Mouse (Mus musculus) stomach, embryonic 16.5 days (tissue): ENCODE data around the gene Sf3b3. TPM values are rescaled to one million over a fixed set of nuclear protein-coding genes. Genes with fewer than 3 reads are reported as not detected.

ENCODE experiments used
- ATAC-seq: fragments of 200-750 bp; cut with Nextera tagmentation; 2 replicates; pipeline ENCODE4 v1.8.0; 2017; ENCODE audit warnings: moderate number of reproducible peaks, moderate TSS enrichment; ENCODE audit not compliant: insufficient read depth, low FRiP score
- H3K27ac ChIP-seq: fragments of 300-500 bp; sonication (generic); 2 replicates; pipeline ENCODE4 v1.5.1; 2014; ENCODE audit warnings: low read length
- H3K27me3 ChIP-seq: fragments of 300-500 bp; sonication (generic); 2 replicates; pipeline ENCODE4 v1.6.1; 2014; ENCODE audit warnings: low read length, control low read depth, mixed read lengths; ENCODE audit not compliant: control insufficient read depth, insufficient read depth
- H3K36me3 ChIP-seq: fragments of 300-500 bp; sonication (generic); 2 replicates; pipeline ENCODE4 v1.6.1; 2014; ENCODE audit warnings: low read length; ENCODE audit not compliant: control insufficient read depth, insufficient read depth
- H3K4me1 ChIP-seq: fragments of 300-500 bp; sonication (generic); 2 replicates; pipeline ENCODE4 v1.6.1; 2014; ENCODE audit warnings: low read length, control low read depth, mixed read lengths; ENCODE audit not compliant: control insufficient read depth, insufficient read depth
- H3K4me2 ChIP-seq: fragments of 300-500 bp; sonication (generic); 2 replicates; pipeline ENCODE4 v1.6.1; 2014; ENCODE audit warnings: low read depth, low read length, mixed read lengths
- H3K4me3 ChIP-seq: fragments of 300-500 bp; sonication (generic); replicated peaks from 2 replicates; pipeline ENCODE4 v1.5.1; 2014; ENCODE audit warnings: mild to moderate bottlenecking, low read length
- H3K9ac ChIP-seq: fragments of 300-500 bp; sonication (generic); 2 replicates; pipeline ENCODE4 v1.6.1; 2014; ENCODE audit warnings: low read length
- H3K9me3 ChIP-seq: fragments of 300-500 bp; sonication (generic); replicated peaks from 2 replicates; pipeline ENCODE4 v1.6.1; 2016; ENCODE audit warnings: low read length, control low read depth; ENCODE audit not compliant: control insufficient read depth
- WGBS: fragments of 180-500 bp; shearing (Covaris S2); extraction: QIAGEN DNeasy Blood & Tissue Kit; methylation state at CpG from one replicate; pipeline ENCODE4 v1.1.7; 2014; 5-methylcytosine and 5-hydroxymethylcytosine counted together
- polyA plus RNA-seq: library from polyadenylated mRNA; unstranded; fragments of >200 nt; fragmentation: Nextera tagmentation; extraction: Ambion mirVana; gene quantifications from 2 replicates; pipeline ENCODE4 v1.2.1, GENCODE M21; 2015

Gene Sf3b3
- polyA plus RNA-seq, 1 experiment from 2014 or later, result 128 TPM

DNA sequence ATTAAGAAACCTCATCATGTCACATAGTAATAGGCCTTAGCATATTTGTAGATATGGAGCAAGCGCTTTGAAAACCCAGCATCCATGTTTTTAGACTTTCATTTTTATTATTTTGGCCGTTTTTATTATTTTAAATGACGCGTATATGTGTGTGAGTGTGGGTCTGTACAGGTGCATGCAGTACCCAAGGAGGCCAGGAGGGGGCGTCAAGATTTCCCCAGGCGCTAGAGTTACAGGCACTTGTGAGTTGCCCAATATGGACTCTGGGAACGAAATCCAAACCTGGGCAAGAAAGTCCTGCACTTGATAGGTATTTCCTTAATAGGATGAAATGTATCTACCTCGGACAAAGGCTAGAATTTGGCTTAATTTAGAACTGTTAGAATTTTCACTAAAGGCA lies 71.3 kb downstream of the Sf3b3 start:
- Histone ChIP-seq H3K27me3 (no peaks in the 10 kb centered on the region), H3K36me3 (no peaks in the 10 kb centered on the region), H3K4me1 (no peaks in the 10 kb centered on the region), H3K27ac (no peak overlapping the region), H3K9me3 (no peaks in the 10 kb centered on the region), H3K4me2 (no peak overlapping the region), H3K4me3 (no peak overlapping the region), H3K9ac (no peak overlapping the region)
- 79% methylated on average over 8 of the region's 8 CpGs for WGBS
- no peak for ATAC-seq

GRCm38 (mm10) chr8:110774725-110775124 lies 71.9 kb downstream of the Sf3b3 start:
- Histone ChIP-seq H3K4me3 (no peak overlapping the region), H3K4me2 (no peak overlapping the region), H3K27me3 (no peaks in the 10 kb centered on the region), H3K9ac (no peak overlapping the region), H3K27ac (no peak overlapping the region), H3K36me3 (no peaks in the 10 kb centered on the region), H3K4me1 (no peaks in the 10 kb centered on the region), H3K9me3 (no peaks in the 10 kb centered on the region)
- WGBS, result 76% methylated on average over 6 of the region's 6 CpGs
- ATAC-seq, result no peak

GRCm38 (mm10) chr8:110774047-110774446 lies 72.5 kb downstream of the Sf3b3 start:
- no peak overlapping the region for H3K27ac ChIP-seq
- H3K27me3 ChIP-seq, result no peaks in the 10 kb centered on the region
- 58% methylated on average over 3 of the region's 3 CpGs for WGBS
- no peak overlapping the region for H3K9ac ChIP-seq
- no peaks in the 10 kb centered on the region for H3K36me3 ChIP-seq
- H3K4me2 ChIP-seq, result no peak overlapping the region
- H3K9me3 ChIP-seq, result no peaks in the 10 kb centered on the region
- no peak overlapping the region for H3K4me3 ChIP-seq
- ATAC-seq, result 0 out of 2 replicates have a peak, but pooled peaks have one; percentile 30
- no peaks in the 10 kb centered on the region for H3K4me1 ChIP-seq

GRCm38 (mm10) chr8:110772452-110772851 lies 74.1 kb downstream of the Sf3b3 start:
- Histone ChIP-seq H3K27me3 (no peaks in the 10 kb centered on the region), H3K9me3 (no peaks in the 10 kb centered on the region), H3K36me3 (no peaks in the 10 kb centered on the region), H3K4me2 (no peak overlapping the region), H3K4me1 (no peaks in the 10 kb centered on the region), H3K9ac (no peak overlapping the region), H3K27ac (peak overlapping the region; percentile 36; the same call in 1 of the 2 replicates), H3K4me3 (no peak overlapping the region)
- 36% methylated on average over 7 of the region's 7 CpGs for WGBS
- ATAC-seq, result peak; percentile 42; the same call in 1 of the 2 replicates

DNA sequence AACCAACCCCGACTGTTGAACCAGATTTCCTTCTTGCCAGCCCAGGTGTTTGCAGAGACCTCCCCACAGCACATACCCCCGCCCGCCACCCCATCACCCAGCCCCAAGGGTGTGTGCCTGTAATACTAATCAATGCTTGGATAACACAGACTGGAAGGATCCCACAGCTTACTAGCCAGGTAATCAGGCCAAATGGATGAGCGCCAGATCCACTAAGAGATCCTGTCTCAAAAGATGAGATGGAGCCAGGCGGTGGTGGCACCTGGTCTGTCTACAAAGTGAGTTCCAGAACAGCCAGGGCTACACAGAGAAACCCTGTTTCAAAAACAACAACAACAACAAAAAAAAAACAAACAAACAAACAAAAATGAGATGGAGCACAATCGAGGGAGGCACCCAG lies 79.3 kb downstream of the Sf3b3 start:
- Histone ChIP-seq H3K9me3 (no peaks in the 10 kb centered on the region), H3K4me1 (no peaks in the 10 kb centered on the region), H3K4me3 (no peak overlapping the region), H3K9ac (no peak overlapping the region), H3K27ac (no peak overlapping the region), H3K4me2 (no peak overlapping the region), H3K27me3 (no peaks in the 10 kb centered on the region), H3K36me3 (no peaks in the 10 kb centered on the region)
- 77% methylated on average over 6 of the region's 6 CpGs for WGBS
- no peak for ATAC-seq

DNA sequence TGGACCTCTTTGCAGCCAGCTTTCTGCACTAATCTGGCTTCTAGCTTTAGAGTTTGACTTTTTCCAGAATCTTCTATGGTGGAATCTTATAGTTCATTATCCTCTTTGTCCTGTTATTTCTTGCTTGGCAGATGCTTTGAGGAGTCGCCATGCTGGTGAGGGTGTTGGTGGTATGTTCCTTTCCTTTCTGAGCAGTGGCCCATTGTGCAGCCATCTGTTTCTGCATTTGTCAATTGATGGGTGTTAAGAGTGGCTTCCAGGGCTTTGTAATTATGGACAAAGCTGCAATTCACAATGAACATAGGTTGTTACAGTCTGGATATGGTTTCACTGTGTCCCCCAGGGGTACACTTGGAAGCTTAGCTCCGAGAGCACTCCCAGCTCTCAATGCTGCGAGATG lies 81.9 kb downstream of the Sf3b3 start:
- Histone ChIP-seq H3K4me1 (0 out of 2 replicates have a peak, but pooled peaks cover 4% of the 10 kb centered on the region), H3K36me3 (no peaks in the 10 kb centered on the region), H3K27ac (no peak overlapping the region), H3K4me2 (no peak overlapping the region), H3K27me3 (no peaks in the 10 kb centered on the region), H3K9me3 (no peaks in the 10 kb centered on the region), H3K9ac (no peak overlapping the region), H3K4me3 (no peak overlapping the region)
- WGBS, result 84% methylated on average over 3 of the region's 3 CpGs
- ATAC-seq, result no peak

DNA sequence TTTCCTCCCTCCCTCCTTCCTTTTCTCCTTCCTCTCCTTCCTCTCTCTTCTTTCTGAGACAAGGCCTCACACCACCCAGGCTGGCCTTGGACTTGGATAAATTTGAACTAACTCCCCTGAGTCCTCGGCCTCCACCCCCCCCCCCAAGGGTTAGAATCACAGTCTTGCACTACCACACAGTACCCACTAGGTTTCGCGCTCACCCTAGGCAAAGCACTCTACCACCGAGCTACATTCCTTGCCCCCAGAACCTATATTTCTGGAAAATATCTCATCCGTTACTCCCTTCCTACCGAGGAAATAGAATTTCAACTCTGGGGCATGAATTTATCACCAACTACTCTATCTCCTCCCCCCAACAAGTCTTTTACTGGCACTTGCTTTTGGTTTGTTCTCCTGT lies 84.6 kb downstream of the Sf3b3 start:
- ATAC-seq, result no peak
- H3K4me1 ChIP-seq, result 0 out of 2 replicates have a peak, but pooled peaks cover 4% of the 10 kb centered on the region
- 50% methylated on average over 6 of the region's 6 CpGs for WGBS
- H3K4me3 ChIP-seq, result no peak overlapping the region
- no peaks in the 10 kb centered on the region for H3K27me3 ChIP-seq
- H3K9ac ChIP-seq, result no peak overlapping the region
- H3K4me2 ChIP-seq, result no peak overlapping the region
- no peak overlapping the region for H3K27ac ChIP-seq
- no peaks in the 10 kb centered on the region for H3K9me3 ChIP-seq
- H3K36me3 ChIP-seq, result no peaks in the 10 kb centered on the region

DNA sequence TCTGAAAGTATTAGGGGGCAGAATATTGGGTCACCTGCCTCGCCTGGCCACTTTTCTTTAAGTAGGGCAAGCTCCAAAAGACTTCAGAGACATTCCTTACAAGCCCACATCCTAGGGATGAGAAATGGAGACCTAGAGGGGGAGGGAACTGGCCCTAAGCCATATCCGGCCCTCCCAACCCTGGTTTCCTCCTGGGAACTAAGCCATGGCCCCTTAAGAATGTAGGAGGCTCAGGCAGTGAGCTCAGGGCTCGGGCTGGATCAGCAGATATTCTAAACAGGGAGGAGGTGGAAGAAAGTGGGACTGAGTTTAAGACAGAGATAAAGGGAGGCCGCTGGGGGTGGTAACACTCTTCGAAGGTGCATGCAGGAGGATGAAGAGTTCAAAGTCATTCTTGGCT lies 85.4 kb downstream of the Sf3b3 start:
- H3K9me3 ChIP-seq, result no peaks in the 10 kb centered on the region
- H3K4me1 ChIP-seq, result 0 out of 2 replicates have a peak, but pooled peaks cover 4% of the 10 kb centered on the region
- no peak overlapping the region for H3K4me2 ChIP-seq
- H3K27me3 ChIP-seq, result no peaks in the 10 kb centered on the region
- ATAC-seq, result peak; percentile 75; the same call in 1 of the 2 replicates
- no peaks in the 10 kb centered on the region for H3K36me3 ChIP-seq
- H3K9ac ChIP-seq, result no peak overlapping the region
- no peak overlapping the region for H3K4me3 ChIP-seq
- H3K27ac ChIP-seq, result no peak overlapping the region
- WGBS, result 36% methylated on average over 5 of the region's 5 CpGs

GRCm38 (mm10) chr8:110760280-110760940 lies 86.2 kb downstream of the Sf3b3 start:
- Histone ChIP-seq H3K4me3 (no peak overlapping the region), H3K9ac (no peak overlapping the region), H3K4me1 (0 out of 2 replicates have a peak, but pooled peaks cover 4% of the 10 kb centered on the region), H3K9me3 (no peaks in the 10 kb centered on the region), H3K4me2 (no peak overlapping the region), H3K36me3 (no peaks in the 10 kb centered on the region), H3K27me3 (no peaks in the 10 kb centered on the region), H3K27ac (no peak overlapping the region)
- 61% methylated on average over 7 of the region's 7 CpGs for WGBS
- ATAC-seq, result no peak
